Comparison of ENCODE assay signal across 8 mouse cellular contexts in genomic region chr2:168205681-168206631, GRCm38 (mm10). TPM values are rescaled to one million over a fixed set of nuclear protein-coding genes. Genes with fewer than 3 reads are reported as not detected.
DNase-seq lines count a peak whose midpoint lies in the region; ATAC-seq and TF ChIP-seq lines count a peak whose summit lies in the region.

No protein-coding gene starts in this region.

- peaks cover 7 to 25% of the 10 kb centered on the region in 2 experiments for H3K4me1 ChIP-seq in liver, embryonic 14.5 days (replicated peaks; ENCODE audit: control insufficient read depth in 2 of 2, insufficient read depth in 2 of 2, low read length in 1 of 2)
- H3K4me1 ChIP-seq in neural tube, embryonic 14.5 days (ENCODE audit: control insufficient read depth, insufficient read depth, low read length) = peaks cover 15% of the 10 kb centered on the region; the same call in 1 of the 2 replicates

- H3K4me2 ChIP-seq in liver, embryonic 14.5 days (ENCODE audit: low read depth) = peak overlapping the region; percentile 93
- H3K4me2 ChIP-seq in neural tube, embryonic 14.5 days (ENCODE audit: low read depth, low read length) = peak overlapping the region; percentile 58

- H3K27ac ChIP-seq in liver, embryonic 14.5 days = peak overlapping the region; percentile 84
- peak overlapping the region; percentile 100 for H3K27ac ChIP-seq in neural tube, embryonic 14.5 days (ENCODE audit: low read depth, low read length)

- no peak for TF ChIP-seq EP300 in liver, embryonic 14.5 days (IDR thresholded peaks at IDR 0.05; ENCODE audit: low read depth)

- H3K9me3 ChIP-seq in liver, embryonic 14.5 days (ENCODE audit: control insufficient read depth, low read length) = no peaks in the 10 kb centered on the region
- no peaks in the 10 kb centered on the region for H3K9me3 ChIP-seq in neural tube, embryonic 14.5 days (ENCODE audit: control insufficient read depth, low read length)

- peak; percentile 51 to 53 for DNase-seq in right cerebral cortex, postnatal 10 days (ENCODE audit: low spot score in 2 of 2)
- no peak for DNase-seq in right cerebral cortex, adult 2 months (ENCODE audit: low spot score in 2 of 2)
- peak; percentile 67 to 70 for DNase-seq in cerebellum, postnatal 10 days
- DNase-seq in gastrocnemius, postnatal 4 days (ENCODE audit: low spot score in 2 of 2) = peak; percentile 34 to 41
- peak; percentile 38 for DNase-seq in kidney, adult 9 months
- DNase-seq in liver, embryonic 14.5 days (ENCODE audit: low read depth in 3 of 3, low spot score in 3 of 3) = no peak
- DNase-seq in thymus, postnatal 25 days = peak; percentile 52

- WGBS in liver, embryonic 14.5 days (ENCODE audit: insufficient replicate concordance) = under 1% methylated on average over 47 of the region's 49 CpGs
- 0% methylated on average over 35 of the region's 49 CpGs for WGBS in neural tube, embryonic 14.5 days

- no peaks in the 10 kb centered on the region for H3K27me3 ChIP-seq in liver, embryonic 14.5 days (ENCODE audit: control insufficient read depth, insufficient read depth, low read length)
- no peaks in the 10 kb centered on the region for H3K27me3 ChIP-seq in neural tube, embryonic 14.5 days (ENCODE audit: control insufficient read depth, insufficient read depth, low read length)

- peak overlapping the region; percentile 96 for H3K9ac ChIP-seq in liver, embryonic 14.5 days (replicated peaks)
- H3K9ac ChIP-seq in neural tube, embryonic 14.5 days (replicated peaks; ENCODE audit: low read depth, low read length) = peak overlapping the region; percentile 100

- ATAC-seq in liver, embryonic 14.5 days (ENCODE audit: insufficient read depth) = no peak; the same call in 1 of the 2 replicates
- peak; percentile 56 for ATAC-seq in neural tube, embryonic 14.5 days (ENCODE audit: low read depth)

- peak overlapping the region; percentile 77 to 98 for H3K4me3 ChIP-seq in liver, embryonic 14.5 days (ENCODE audit: insufficient read depth in 1 of 2, low read depth in 2 of 2, low read length in 2 of 2)
- peak overlapping the region; percentile 97 for H3K4me3 ChIP-seq in neural tube, embryonic 14.5 days (ENCODE audit: low read depth, low read length)

- H3K36me3 ChIP-seq in liver, embryonic 14.5 days (replicated peaks; ENCODE audit: control insufficient read depth, insufficient read depth, low read depth) = peaks cover 28% of the 10 kb centered on the region
- H3K36me3 ChIP-seq in neural tube, embryonic 14.5 days (ENCODE audit: control insufficient read depth, insufficient read depth, low read length) = peaks cover 5% of the 10 kb centered on the region; the same call in 1 of the 2 replicates

- TF ChIP-seq CTCF in liver, embryonic 14.5 days (IDR thresholded peaks at IDR 0.05; ENCODE audit: low read depth) = no peak

RNA-seq across cellular contexts. Expression of gene Adnp, which starts 1.0 kb away (rescaled TPM):
- total RNA-seq in gastrocnemius, postnatal 4 days (2021) = 10 to 100 TPM; 48.9 to 49.4 TPM
- polyA plus RNA-seq in liver, embryonic 14.5 days (2012; rRNA removed) = 6.6 and 7.5 TPM in 2 replicates
- 0.51 and 1.6 TPM in 2 replicates for polyA plus RNA-seq in liver, embryonic 14.5 days (2014; fragmentation: Nextera tagmentation; extraction: Ambion mirVana)
- 3.4 and 3.7 TPM in 2 replicates for polyA plus RNA-seq in neural tube, embryonic 14.5 days (2014; fragmentation: Nextera tagmentation; extraction: Ambion mirVana)

RNA-seq across cellular contexts. Expression of gene Gm20716, which starts 24.2 kb away (rescaled TPM):
- 10 to 100 TPM; 23.3 to 26.0 TPM for total RNA-seq in gastrocnemius, postnatal 4 days (2021)
- polyA plus RNA-seq in liver, embryonic 14.5 days (2012; rRNA removed) = 4.9 and 8.5 TPM in 2 replicates
- 4.4 and 4.7 TPM in 2 replicates for polyA plus RNA-seq in liver, embryonic 14.5 days (2014; fragmentation: Nextera tagmentation; extraction: Ambion mirVana)
- polyA plus RNA-seq in neural tube, embryonic 14.5 days (2014; fragmentation: Nextera tagmentation; extraction: Ambion mirVana) = 30.4 and 31.3 TPM in 2 replicates

RNA-seq across cellular contexts. Expression of gene Dpm1, which starts 24.4 kb away (rescaled TPM):
- total RNA-seq in gastrocnemius, postnatal 4 days (2021) = 10 to 100 TPM; 61.7 to 63.9 TPM
- polyA plus RNA-seq in liver, embryonic 14.5 days (2012; rRNA removed) = 4.2 and 23.2 TPM in 2 replicates
- polyA plus RNA-seq in liver, embryonic 14.5 days (2014; fragmentation: Nextera tagmentation; extraction: Ambion mirVana) = 77.8 and 79.2 TPM in 2 replicates
- 55.1 and 59.3 TPM in 2 replicates for polyA plus RNA-seq in neural tube, embryonic 14.5 days (2014; fragmentation: Nextera tagmentation; extraction: Ambion mirVana)

RNA-seq across cellular contexts. Expression of gene Mocs3, which starts 24.5 kb away (rescaled TPM):
- total RNA-seq in gastrocnemius, postnatal 4 days (2021) = 1 to 10 TPM; 5.4 to 6.1 TPM
- 4.5 and 4.9 TPM in 2 replicates for polyA plus RNA-seq in liver, embryonic 14.5 days (2012; rRNA removed)
- 3.6 and 3.8 TPM in 2 replicates for polyA plus RNA-seq in liver, embryonic 14.5 days (2014; fragmentation: Nextera tagmentation; extraction: Ambion mirVana)
- 11.2 and 11.7 TPM in 2 replicates for polyA plus RNA-seq in neural tube, embryonic 14.5 days (2014; fragmentation: Nextera tagmentation; extraction: Ambion mirVana)

Comparison
In these comparisons a context has a peak if more than half of its experiments do, and no peak if none do; other contexts are left out.
1. DNase-seq: peak in right cerebral cortex, postnatal 10 days (2 of 2), cerebellum, postnatal 10 days (2 of 2), gastrocnemius, postnatal 4 days (2 of 2), kidney, adult 9 months (single experiment) and thymus, postnatal 25 days (single experiment); none in right cerebral cortex, adult 2 months (0 of 2) and liver, embryonic 14.5 days (0 of 3).